Mouse (Mus musculus): Measurements from ENCODE around the gene Osbpl3. TPM values are rescaled to one million over a fixed set of nuclear protein-coding genes. Genes with fewer than 3 reads are reported as not detected.

The Osbpl3 gene
- polyA plus RNA-seq, 1 experiment from 2014 or later, result 4.4 TPM

- H3K36me3 ChIP-seq (ENCODE audit: inconsistent target), result no peaks in the 10 kb centered on the region
- no peak overlapping the region for H3K4me3 ChIP-seq (ENCODE audit: inconsistent target)
- no peak overlapping the region for H3K27ac ChIP-seq
- WGBS (ENCODE audit: missing documents), result 94% methylated on average over 2 of the region's 2 CpGs
- H3K79me2 ChIP-seq (ENCODE audit: inconsistent target), result peaks cover 46% of the 10 kb centered on the region; the same call in 1 of the 2 replicates
Observed at GRCm38 (mm10) chr6:50436661-50437060, 19.3 kb downstream of the Osbpl3 start.

GRCm38 (mm10) chr6:50432491-50432890 is 23.5 kb downstream of the Osbpl3 start:
- Histone ChIP-seq H3K27ac (no peak overlapping the region), H3K4me3 (ENCODE audit: inconsistent target) (no peak overlapping the region), H3K36me3 (ENCODE audit: inconsistent target) (no peaks in the 10 kb centered on the region), H3K79me2 (ENCODE audit: inconsistent target) (peaks cover 33% of the 10 kb centered on the region; the same call in 1 of the 2 replicates)
- WGBS (ENCODE audit: missing documents), result 96% methylated on average over 5 of the region's 5 CpGs

- Histone ChIP-seq H3K36me3 (ENCODE audit: inconsistent target) (no peaks in the 10 kb centered on the region), H3K79me2 (ENCODE audit: inconsistent target) (peaks cover 13% of the 10 kb centered on the region; the same call in 1 of the 2 replicates), H3K27ac (no peak overlapping the region), H3K4me3 (ENCODE audit: inconsistent target) (no peak overlapping the region)
- 97% methylated on average over 7 of the region's 7 CpGs for WGBS (ENCODE audit: missing documents)
Observed at GRCm38 (mm10) chr6:50429299-50429698, 26.7 kb downstream of the Osbpl3 start.

- Histone ChIP-seq H3K27ac (no peak overlapping the region), H3K4me3 (ENCODE audit: inconsistent target) (no peak overlapping the region), H3K79me2 (ENCODE audit: inconsistent target) (no peaks in the 10 kb centered on the region), H3K36me3 (ENCODE audit: inconsistent target) (no peaks in the 10 kb centered on the region)
- 97% methylated on average over 11 of the region's 11 CpGs for WGBS (ENCODE audit: missing documents)
Observed at GRCm38 (mm10) chr6:50427051-50427732, 28.8 kb downstream of the Osbpl3 start.

- WGBS (ENCODE audit: missing documents), result 96% methylated on average over 3 of the region's 4 CpGs
- Histone ChIP-seq H3K27ac (no peak overlapping the region), H3K36me3 (ENCODE audit: inconsistent target) (no peaks in the 10 kb centered on the region), H3K4me3 (ENCODE audit: inconsistent target) (no peak overlapping the region), H3K79me2 (ENCODE audit: inconsistent target) (no peaks in the 10 kb centered on the region)
Observed at GRCm38 (mm10) chr6:50426571-50426970, 29.4 kb downstream of the Osbpl3 start.

- Histone ChIP-seq H3K27ac (no peak overlapping the region), H3K4me3 (ENCODE audit: inconsistent target) (no peak overlapping the region), H3K36me3 (ENCODE audit: inconsistent target) (no peaks in the 10 kb centered on the region), H3K79me2 (ENCODE audit: inconsistent target) (no peaks in the 10 kb centered on the region)
- 100% methylated on average over 4 of the region's 4 CpGs for WGBS (ENCODE audit: missing documents)
Observed at GRCm38 (mm10) chr6:50424271-50424670, 31.7 kb downstream of the Osbpl3 start.

- Histone ChIP-seq H3K27ac (no peak overlapping the region), H3K36me3 (ENCODE audit: inconsistent target) (no peaks in the 10 kb centered on the region), H3K4me3 (ENCODE audit: inconsistent target) (no peak overlapping the region), H3K79me2 (ENCODE audit: inconsistent target) (no peaks in the 10 kb centered on the region)
- 92% methylated on average over 2 of the region's 2 CpGs for WGBS (ENCODE audit: missing documents)
Observed at GRCm38 (mm10) chr6:50420413-50420812, 35.6 kb downstream of the Osbpl3 start.

GRCm38 (mm10) chr6:50419518-50420290 is 36.3 kb downstream of the Osbpl3 start:
- WGBS (ENCODE audit: missing documents), result 98% methylated on average over 10 of the region's 10 CpGs
- Histone ChIP-seq H3K36me3 (ENCODE audit: inconsistent target) (no peaks in the 10 kb centered on the region), H3K79me2 (ENCODE audit: inconsistent target) (no peaks in the 10 kb centered on the region), H3K4me3 (ENCODE audit: inconsistent target) (no peak overlapping the region), H3K27ac (no peak overlapping the region)

- Histone ChIP-seq H3K4me3 (ENCODE audit: inconsistent target) (no peak overlapping the region), H3K36me3 (ENCODE audit: inconsistent target) (no peaks in the 10 kb centered on the region), H3K79me2 (ENCODE audit: inconsistent target) (no peaks in the 10 kb centered on the region), H3K27ac (no peak overlapping the region)
- 96% methylated on average over 4 of the region's 4 CpGs for WGBS (ENCODE audit: missing documents)
Observed at GRCm38 (mm10) chr6:50418951-50419350, 37.0 kb downstream of the Osbpl3 start.

- H3K27ac ChIP-seq, result no peak overlapping the region
- WGBS (ENCODE audit: missing documents), result 85% methylated on average over 5 of the region's 5 CpGs
- no peaks in the 10 kb centered on the region for H3K79me2 ChIP-seq (ENCODE audit: inconsistent target)
- no peak overlapping the region for H3K4me3 ChIP-seq (ENCODE audit: inconsistent target)
- H3K36me3 ChIP-seq (ENCODE audit: inconsistent target), result no peaks in the 10 kb centered on the region
Observed at GRCm38 (mm10) chr6:50416854-50417253, 39.1 kb downstream of the Osbpl3 start.

GRCm38 (mm10) chr6:50415431-50415830 is 40.6 kb downstream of the Osbpl3 start:
- H3K27ac ChIP-seq, result no peak overlapping the region
- no peaks in the 10 kb centered on the region for H3K79me2 ChIP-seq (ENCODE audit: inconsistent target)
- H3K36me3 ChIP-seq (ENCODE audit: inconsistent target), result no peaks in the 10 kb centered on the region
- WGBS (ENCODE audit: missing documents), result 98% methylated on average over 5 of the region's 6 CpGs
- H3K4me3 ChIP-seq (ENCODE audit: inconsistent target), result no peak overlapping the region

- Histone ChIP-seq H3K27ac (no peak overlapping the region), H3K4me3 (ENCODE audit: inconsistent target) (no peak overlapping the region), H3K36me3 (ENCODE audit: inconsistent target) (no peaks in the 10 kb centered on the region), H3K79me2 (ENCODE audit: inconsistent target) (no peaks in the 10 kb centered on the region)
- 91% methylated on average over 6 of the region's 6 CpGs for WGBS (ENCODE audit: missing documents)
Observed at GRCm38 (mm10) chr6:50414547-50414946, 41.5 kb downstream of the Osbpl3 start.

- no peaks in the 10 kb centered on the region for H3K36me3 ChIP-seq (ENCODE audit: inconsistent target)
- H3K4me3 ChIP-seq (ENCODE audit: inconsistent target), result no peak overlapping the region
- WGBS (ENCODE audit: missing documents), result 80% methylated on average over 1 of the region's 1 CpGs
- H3K27ac ChIP-seq, result no peak overlapping the region
- no peaks in the 10 kb centered on the region for H3K79me2 ChIP-seq (ENCODE audit: inconsistent target)
Observed at GRCm38 (mm10) chr6:50413381-50413780, 42.6 kb downstream of the Osbpl3 start.

- WGBS (ENCODE audit: missing documents), result 87% methylated on average over 4 of the region's 4 CpGs
Observed at GRCm38 (mm10) chr6:50412174-50412573, 43.8 kb downstream of the Osbpl3 start.

GRCm38 (mm10) chr6:50404698-50405097 is 51.3 kb downstream of the Osbpl3 start:
- Histone ChIP-seq H3K36me3 (ENCODE audit: inconsistent target) (no peaks in the 10 kb centered on the region), H3K4me3 (ENCODE audit: inconsistent target) (no peak overlapping the region), H3K79me2 (ENCODE audit: inconsistent target) (no peaks in the 10 kb centered on the region), H3K27ac (no peak overlapping the region)
- WGBS (ENCODE audit: missing documents), result 91% methylated on average over 11 of the region's 11 CpGs

More at GRCm38 (mm10) chr6:50412174-50412573, 43.8 kb downstream of the Osbpl3 start:
- no peak overlapping the region for H3K4me3 ChIP-seq (ENCODE audit: inconsistent target)
- no peaks in the 10 kb centered on the region for H3K36me3 ChIP-seq (ENCODE audit: inconsistent target)
- no peak overlapping the region for H3K27ac ChIP-seq
- H3K79me2 ChIP-seq (ENCODE audit: inconsistent target), result no peaks in the 10 kb centered on the region
